Mouse (Mus musculus) macrophage (primary cell): ENCODE results near the gene Sec31b. TPM values are rescaled to one million over a fixed set of nuclear protein-coding genes. Genes with fewer than 3 reads are reported as not detected.

Source experiments
- H3K27ac ChIP-seq: fragments of 350-480 bp; formaldehyde crosslinking; 2 replicates; pipeline ENCODE4 v1.9.0; 2021
- H3K36me3 ChIP-seq: fragments of 350-480 bp; formaldehyde crosslinking; 2 replicates; pipeline ENCODE4 v1.9.0; 2021; ENCODE audit errors: inconsistent target
- H3K4me3 ChIP-seq: fragments of 350-480 bp; formaldehyde crosslinking; 2 replicates; pipeline ENCODE4 v1.9.0; 2021; ENCODE audit errors: inconsistent target
- H3K79me2 ChIP-seq: fragments of 350-480 bp; formaldehyde crosslinking; 2 replicates; pipeline ENCODE4 v1.9.0; 2021; ENCODE audit errors: inconsistent target
- WGBS: methylation state at CpG from one replicate; pipeline ENCODE4 v1.1.7; 2026; ENCODE audit warnings: inconsistent platforms; ENCODE audit not compliant: missing documents; 5-methylcytosine and 5-hydroxymethylcytosine counted together
- polyA plus RNA-seq: library from polyadenylated mRNA; stranded (reverse); fragments of 250-400 nt; gene quantifications from 3 replicates; pipeline ENCODE4 v1.2.4, GENCODE M21; 2018; ENCODE audit warnings: inconsistent platforms

The Sec31b gene
- polyA plus RNA-seq, 1 experiment from 2014 or later = 0.11 TPM

DNA sequence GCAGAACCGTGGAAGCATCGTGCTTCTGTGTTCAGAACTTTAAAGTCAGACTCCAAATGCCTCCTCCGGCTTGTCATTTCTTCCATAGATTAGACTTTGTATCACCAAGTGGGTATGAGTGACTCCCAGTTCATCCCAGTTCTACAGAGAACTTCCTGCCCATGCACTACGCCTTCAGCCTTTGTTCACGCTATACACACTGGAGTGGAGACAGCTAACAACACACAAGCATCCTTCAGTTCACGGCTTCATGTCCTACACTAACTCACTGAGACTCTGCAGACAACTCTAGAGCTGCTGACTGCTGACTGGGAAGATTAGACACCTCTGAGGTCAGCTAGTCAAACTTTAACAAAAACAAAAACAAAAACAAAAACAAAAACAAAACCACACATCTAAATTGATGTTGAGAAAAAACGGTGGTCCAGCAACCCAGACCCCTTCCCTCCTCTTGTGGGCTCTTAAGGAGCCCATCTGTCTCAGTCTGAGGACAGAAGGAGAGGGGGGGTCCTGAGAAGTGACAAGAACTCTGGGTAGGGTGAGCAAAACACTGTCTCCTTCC lies 31.7 kb downstream of the Sec31b start:
- no peak overlapping the region for H3K4me3 ChIP-seq
- no peak overlapping the region for H3K27ac ChIP-seq
- whole genome bisulfite sequencing = 54% methylated on average over 7 of the region's 7 CpGs

DNA sequence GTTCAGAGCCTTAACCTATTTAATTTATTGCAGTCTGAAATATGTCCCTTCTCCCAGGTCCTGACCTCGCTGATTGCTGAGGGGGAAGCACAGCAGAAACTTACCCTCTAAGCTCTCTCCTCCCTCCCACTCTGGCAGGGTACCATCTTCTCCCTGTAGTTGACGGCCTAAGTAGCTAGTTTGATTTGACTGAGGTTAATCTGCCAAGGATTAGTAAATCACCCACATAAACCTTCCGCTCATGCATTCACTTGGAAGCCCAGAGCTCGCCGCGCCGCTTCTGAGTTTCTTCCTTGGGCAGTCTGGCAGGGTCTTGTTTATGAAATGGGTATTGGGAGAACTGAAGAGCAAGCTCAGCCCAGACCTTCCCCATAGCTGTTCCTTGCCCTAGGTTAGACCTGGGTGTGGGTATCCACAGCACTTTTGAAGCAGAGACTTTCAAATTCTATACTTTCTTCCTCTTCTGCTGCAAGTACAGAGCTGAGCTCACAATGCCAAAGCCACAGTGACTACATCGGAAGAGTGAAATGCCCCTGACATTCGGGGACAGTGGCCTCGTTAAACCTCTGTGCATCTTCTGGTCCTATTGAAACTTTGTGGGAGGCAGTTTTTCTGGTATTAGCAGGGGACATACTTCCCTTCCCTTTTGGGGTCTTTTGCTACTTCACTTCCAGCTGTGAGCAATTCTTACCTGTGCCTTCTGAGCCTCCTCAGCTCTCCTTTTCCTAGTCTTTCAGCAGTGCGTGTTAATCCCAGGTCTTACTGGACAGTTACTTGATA lies 32.4 kb downstream of the Sec31b start:
- 32% methylated on average over 11 of the region's 11 CpGs for WGBS
- H3K27ac ChIP-seq = no peak overlapping the region

More for the DNA sequence above, 31.7 kb downstream of the Sec31b start:
- H3K79me2 ChIP-seq = no peaks in the 10 kb centered on the region
- no peaks in the 10 kb centered on the region for H3K36me3 ChIP-seq

DNA sequence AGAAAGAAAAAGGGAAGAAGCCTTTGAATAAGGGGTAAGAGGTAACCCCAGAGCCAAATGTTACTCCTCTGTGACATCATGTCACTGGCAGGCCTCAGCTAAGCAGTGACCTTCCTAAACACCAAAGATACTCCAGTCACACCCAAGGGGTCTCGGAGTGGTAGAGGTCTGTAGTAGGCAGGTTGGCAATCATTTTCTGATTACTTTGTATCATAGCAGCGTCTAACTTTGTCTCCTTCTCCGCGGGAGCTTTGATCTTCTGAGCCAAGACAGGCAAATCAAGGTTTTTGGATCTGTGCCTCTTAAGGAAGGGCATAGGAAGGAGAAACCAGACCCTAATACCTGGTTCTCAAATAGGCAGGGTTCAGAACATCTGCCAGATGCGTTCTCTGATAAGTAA lies 33.1 kb downstream of the Sec31b start:
- Histone ChIP-seq H3K36me3 (no peaks in the 10 kb centered on the region), H3K4me3 (no peak overlapping the region), H3K79me2 (no peaks in the 10 kb centered on the region), H3K27ac (no peak overlapping the region)
- 44% methylated on average over 5 of the region's 5 CpGs for WGBS

More for the DNA sequence above, 32.4 kb downstream of the Sec31b start:
- Histone ChIP-seq H3K4me3 (no peak overlapping the region), H3K79me2 (no peaks in the 10 kb centered on the region), H3K36me3 (no peaks in the 10 kb centered on the region)

DNA sequence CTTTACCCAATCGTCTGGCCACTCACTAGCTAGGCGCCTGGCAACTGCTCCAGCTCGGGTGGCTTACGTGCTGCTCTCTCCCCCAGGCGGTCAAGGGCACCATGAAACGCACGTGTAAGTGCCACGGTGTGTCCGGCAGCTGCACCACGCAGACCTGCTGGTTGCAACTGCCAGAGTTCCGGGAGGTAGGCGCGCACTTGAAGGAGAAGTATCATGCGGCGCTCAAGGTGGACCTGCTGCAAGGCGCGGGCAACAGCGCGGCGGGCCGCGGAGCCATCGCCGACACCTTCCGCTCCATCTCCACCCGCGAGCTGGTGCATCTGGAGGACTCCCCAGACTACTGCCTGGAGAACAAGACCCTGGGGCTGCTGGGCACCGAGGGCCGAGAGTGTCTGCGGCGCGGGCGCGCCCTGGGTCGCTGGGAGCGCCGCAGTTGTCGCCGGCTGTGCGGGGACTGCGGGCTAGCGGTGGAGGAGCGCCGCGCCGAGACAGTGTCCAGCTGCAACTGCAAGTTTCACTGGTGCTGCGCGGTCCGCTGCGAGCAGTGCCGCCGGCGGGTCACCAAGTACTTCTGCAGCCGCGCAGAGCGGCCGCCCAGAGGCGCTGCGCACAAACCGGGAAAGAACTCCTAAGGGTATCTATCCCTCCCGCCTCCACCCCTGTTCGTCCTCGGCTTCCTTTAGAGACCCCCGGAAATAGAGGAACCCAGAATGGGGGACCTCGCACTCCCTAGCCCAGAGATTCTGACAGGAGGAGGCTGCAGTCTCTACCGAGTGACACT lies 34.0 kb downstream of the Sec31b start:
- no peaks in the 10 kb centered on the region for H3K79me2 ChIP-seq
- H3K4me3 ChIP-seq = no peak overlapping the region
- H3K36me3 ChIP-seq = no peaks in the 10 kb centered on the region
- H3K27ac ChIP-seq = no peak overlapping the region
- WGBS = 3% methylated on average over 66 of the region's 66 CpGs

DNA sequence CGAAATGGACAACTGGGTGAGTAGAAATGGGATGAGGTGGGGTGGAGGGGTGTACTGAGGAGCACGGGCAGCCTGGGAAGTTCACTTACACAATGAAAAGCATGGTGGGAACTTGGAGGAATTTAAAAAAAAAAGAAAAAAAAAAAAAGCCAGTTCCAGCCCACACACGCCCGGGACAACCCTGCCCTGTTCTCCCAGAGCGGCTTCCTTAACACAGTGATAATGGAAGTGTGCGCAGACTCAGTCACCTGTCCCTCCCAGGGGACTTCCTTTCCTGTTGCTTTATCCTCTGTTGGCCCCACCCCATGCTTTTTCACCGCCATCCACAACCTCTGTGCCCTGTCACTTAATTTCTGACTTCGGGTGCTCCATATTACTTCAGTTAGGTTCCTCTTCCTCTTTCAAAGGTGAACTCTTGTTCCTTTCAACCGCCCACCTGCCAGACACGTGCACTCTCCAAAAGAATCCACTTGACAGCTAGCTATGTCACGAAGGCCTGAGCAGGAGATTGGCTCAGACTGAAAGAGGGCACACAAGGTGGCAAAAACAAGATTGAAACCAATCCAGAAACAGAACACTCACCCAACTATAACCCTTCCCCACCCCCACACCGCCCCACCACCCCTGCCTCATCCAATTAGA lies 35.0 kb downstream of the Sec31b start:
- Histone ChIP-seq H3K4me3 (no peak overlapping the region), H3K27ac (no peak overlapping the region), H3K79me2 (no peaks in the 10 kb centered on the region), H3K36me3 (no peaks in the 10 kb centered on the region)
- 6% methylated on average over 11 of the region's 12 CpGs for WGBS

DNA sequence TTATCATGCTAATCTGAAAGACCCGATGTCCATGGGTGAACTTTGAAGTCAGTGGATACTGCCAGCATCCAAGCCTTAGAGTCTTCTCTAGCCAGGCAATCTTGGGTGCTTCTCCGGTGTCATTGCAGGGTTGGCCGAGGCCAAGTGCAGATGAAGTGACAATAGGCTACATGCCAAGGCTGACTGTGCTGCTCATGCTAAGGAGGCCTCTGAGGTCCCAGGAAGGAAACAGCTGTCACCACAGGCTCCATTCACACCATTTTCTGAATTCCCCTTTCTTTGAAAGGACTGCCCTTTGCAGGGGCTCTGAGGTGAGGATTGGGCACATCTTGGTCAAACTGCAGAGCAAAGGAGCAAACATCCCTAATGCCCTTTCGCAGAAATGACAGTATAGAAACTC lies 42.9 kb downstream of the Sec31b start:
- WGBS = 68% methylated on average over 4 of the region's 4 CpGs
- H3K79me2 ChIP-seq = no peaks in the 10 kb centered on the region
- no peaks in the 10 kb centered on the region for H3K36me3 ChIP-seq
- H3K4me3 ChIP-seq = no peak overlapping the region
- H3K27ac ChIP-seq = no peak overlapping the region

DNA sequence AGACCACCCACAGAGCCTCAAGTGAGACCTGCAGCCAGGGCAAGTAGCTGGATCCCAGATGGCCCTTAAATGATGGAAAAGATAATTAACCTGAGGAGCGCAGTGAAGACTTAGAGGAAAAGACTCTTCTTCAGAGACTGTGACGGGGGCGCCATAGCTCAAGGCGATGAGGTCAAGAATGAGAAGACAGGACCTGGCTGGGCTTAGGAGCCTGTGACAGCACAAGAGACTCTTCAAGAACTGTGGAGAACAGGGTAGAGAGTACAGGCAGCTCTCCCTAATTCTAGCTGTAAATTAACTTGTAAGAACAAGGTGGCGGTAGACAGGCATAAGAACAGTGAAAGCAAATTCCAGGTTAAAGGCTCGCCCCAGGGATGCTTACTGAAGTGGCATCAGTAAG lies 43.7 kb downstream of the Sec31b start:
- Histone ChIP-seq H3K36me3 (no peaks in the 10 kb centered on the region), H3K4me3 (no peak overlapping the region), H3K79me2 (no peaks in the 10 kb centered on the region), H3K27ac (no peak overlapping the region)
- 90% methylated on average over 6 of the region's 6 CpGs for WGBS

DNA sequence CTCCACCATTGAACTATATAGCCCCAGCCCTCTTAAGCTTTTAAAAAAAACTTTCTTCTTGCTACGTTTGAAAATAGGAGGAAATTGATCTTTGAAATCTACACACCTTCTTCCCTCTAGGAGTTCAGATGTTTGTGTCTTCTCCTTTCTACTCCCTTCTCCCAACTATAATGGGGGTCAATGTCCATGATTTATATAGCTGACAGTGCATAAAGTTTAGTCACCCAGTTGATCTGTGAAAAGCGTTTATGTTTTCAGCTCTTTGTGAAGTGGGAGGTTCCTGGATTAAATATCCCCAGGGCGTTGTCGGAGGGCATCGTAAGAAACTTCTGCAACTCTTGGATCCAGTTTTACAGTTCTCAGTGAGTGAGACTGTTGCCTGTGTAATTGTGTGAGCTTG lies 45.4 kb downstream of the Sec31b start:
- Histone ChIP-seq H3K27ac (no peak overlapping the region), H3K36me3 (no peaks in the 10 kb centered on the region), H3K79me2 (no peaks in the 10 kb centered on the region), H3K4me3 (no peak overlapping the region)
- 63% methylated on average over 5 of the region's 5 CpGs for WGBS

DNA sequence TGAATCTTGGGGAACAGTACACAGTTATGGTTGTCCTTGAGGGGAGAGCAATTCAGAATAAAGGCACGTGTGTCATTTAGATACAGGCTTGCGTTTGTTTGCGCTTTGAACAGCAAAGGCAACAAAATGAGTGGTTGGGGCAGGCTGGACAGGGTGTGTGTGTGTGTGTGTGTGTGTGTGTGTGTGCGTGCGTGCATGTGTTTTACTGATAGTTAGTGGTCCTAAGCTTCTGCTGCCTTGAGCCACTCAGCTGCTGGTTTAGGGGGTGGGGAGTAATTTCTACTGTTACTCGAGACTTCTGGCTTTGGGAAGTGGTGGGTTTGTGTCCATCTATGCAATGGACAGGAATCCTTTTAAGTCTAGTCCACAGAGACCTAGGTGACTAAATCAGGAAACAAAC lies 46.7 kb downstream of the Sec31b start:
- H3K36me3 ChIP-seq = no peaks in the 10 kb centered on the region
- WGBS = 92% methylated on average over 2 of the region's 6 CpGs
- no peaks in the 10 kb centered on the region for H3K79me2 ChIP-seq
- H3K27ac ChIP-seq = no peak overlapping the region
- H3K4me3 ChIP-seq = no peak overlapping the region

DNA sequence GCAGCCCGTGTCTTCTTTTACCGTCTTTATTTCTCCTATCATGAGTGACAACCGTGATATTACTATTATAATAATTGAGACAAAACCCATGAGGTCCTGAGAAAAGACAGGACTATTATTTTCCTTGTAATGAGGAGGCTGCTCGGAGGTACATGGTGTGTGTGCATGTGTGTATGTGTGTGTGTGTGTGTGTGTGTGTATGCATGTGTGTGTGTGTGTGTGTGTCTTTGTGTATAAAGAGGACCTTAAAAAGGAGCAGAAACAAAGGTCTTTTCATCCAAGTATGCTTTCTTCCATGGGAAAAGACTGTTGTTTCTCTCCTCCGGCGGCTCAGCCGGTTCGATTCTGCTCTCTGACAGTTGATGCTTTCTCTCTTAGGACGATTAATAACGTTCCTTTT lies 48.7 kb downstream of the Sec31b start:
- Histone ChIP-seq H3K79me2 (no peaks in the 10 kb centered on the region), H3K4me3 (no peak overlapping the region)
- WGBS = 70% methylated on average over 10 of the region's 10 CpGs

DNA sequence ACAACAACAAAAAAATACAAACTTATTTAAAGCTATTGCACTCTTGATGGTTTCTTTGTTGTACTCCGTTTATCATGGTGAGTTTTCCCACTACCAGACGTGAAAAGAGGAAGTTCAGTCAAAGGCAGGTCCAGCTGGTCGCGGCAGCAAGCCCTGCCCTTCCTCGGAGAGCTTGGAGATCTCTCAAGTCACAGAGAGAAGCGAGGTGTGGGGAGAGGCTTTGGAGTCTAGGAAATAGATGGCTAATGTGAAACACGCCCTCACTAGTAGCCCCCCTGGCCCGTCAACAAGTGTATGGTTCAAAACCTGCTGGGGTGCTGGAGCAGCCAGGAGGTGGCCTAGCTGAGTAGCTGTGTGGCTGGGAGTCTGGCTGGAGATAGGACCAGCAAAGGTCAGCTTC lies 49.2 kb downstream of the Sec31b start:
- no peak overlapping the region for H3K27ac ChIP-seq
- no peak overlapping the region for H3K4me3 ChIP-seq
- 3% methylated on average over 8 of the region's 8 CpGs for WGBS
- H3K36me3 ChIP-seq = no peaks in the 10 kb centered on the region
- no peaks in the 10 kb centered on the region for H3K79me2 ChIP-seq

More for the DNA sequence above, 48.7 kb downstream of the Sec31b start:
- no peaks in the 10 kb centered on the region for H3K36me3 ChIP-seq
- H3K27ac ChIP-seq = no peak overlapping the region

DNA sequence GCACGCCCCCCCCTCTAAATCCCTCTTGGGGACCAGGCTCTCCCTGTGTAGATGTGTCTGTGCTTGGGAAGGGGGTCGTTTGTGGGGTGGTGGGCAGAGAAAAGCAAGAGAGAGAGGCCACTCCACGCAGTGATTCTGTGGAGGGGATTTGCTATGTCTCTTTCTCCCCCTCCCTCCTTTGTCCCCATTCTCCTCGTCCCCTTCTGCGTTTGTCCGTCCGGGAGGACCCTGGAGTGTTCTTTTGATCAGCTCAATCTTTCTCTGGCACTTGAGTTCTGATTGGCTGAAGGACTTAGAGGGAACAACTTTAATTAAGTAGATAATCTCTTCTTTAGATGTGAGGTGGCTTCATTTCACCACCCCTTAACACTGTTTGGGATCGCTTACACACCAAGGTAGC lies 52.5 kb downstream of the Sec31b start, which contains the start of gene Wnt8b:
Gene Wnt8b, plus strand, starts transcription at position 345 of the 400 bp plus-strand sequence.
- Histone ChIP-seq H3K27ac (no peak within 1 kb of the TSS), H3K36me3 (no peaks in the 10 kb centered on the region), H3K79me2 (no peaks in the 10 kb centered on the region), H3K4me3 (no peak within 1 kb of the TSS)
- 65% methylated on average over 8 of the region's 8 CpGs for WGBS

DNA sequence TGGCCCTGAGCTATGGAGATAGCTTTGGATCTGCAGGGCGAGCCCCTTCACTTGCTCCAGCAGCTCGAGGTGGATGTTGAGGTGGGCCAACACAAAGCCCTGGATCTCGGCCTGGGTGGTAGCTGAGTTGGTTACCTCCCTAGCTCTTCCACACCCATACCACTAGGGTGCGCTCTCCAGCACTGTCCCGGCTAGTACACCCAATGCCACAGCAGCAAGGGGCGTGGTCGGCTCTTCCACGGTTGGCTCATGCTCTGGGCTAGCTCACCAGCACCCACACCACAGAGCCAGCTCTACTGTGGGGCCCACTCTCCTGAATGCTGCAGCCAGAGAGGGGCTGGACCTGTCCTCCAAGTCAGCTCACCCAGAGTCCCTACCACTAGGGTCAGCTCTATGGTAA lies 58.4 kb downstream of the Sec31b start:
- no peaks in the 10 kb centered on the region for H3K79me2 ChIP-seq
- no peak overlapping the region for H3K27ac ChIP-seq
- WGBS = 16% methylated on average over 8 of the region's 8 CpGs
- H3K36me3 ChIP-seq = no peaks in the 10 kb centered on the region
- no peak overlapping the region for H3K4me3 ChIP-seq

DNA sequence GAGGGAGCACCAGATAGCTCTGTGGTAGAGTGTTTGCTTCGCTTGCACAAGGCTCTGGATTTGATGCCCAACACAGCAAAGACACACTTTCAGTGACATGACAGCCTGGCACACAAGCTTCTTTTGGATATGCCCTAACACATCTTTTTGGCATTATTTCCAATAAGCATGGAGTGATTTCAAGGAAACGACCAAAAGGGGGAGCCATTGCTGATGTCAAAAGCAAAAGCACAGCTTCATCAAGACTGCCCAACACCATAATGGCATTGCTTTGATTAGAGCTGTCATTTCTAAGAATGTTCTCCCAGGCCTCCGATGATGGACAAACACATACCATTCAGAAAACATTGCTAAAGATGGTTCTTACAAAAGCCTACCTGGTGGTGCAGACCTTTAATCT lies 69.1 kb downstream of the Sec31b start:
- Histone ChIP-seq H3K4me3 (no peak overlapping the region), H3K36me3 (no peaks in the 10 kb centered on the region), H3K27ac (no peak overlapping the region), H3K79me2 (no peaks in the 10 kb centered on the region)
- WGBS = 44% methylated on average over 3 of the region's 3 CpGs
